Mouse (Mus musculus): ENCODE data around the gene Gpatch8.

DNA sequence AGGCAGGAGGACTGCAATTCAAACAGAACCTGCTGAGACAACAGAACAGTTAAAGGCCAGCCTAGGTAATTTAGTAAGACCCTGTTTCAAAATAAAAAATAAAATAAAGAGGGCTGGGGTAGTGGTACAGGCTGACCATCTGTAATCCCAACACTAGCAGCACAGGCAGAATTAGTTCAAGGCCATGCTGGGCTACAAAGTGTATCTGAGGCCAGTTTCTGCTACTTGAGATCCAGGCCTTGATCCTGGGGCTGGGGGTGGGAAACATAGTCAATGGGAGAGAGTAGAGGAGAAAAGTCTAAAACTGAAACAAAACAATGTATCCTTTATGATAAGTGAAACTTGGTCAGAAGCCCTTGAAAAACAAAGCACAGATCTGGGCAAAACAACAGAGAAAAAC is 5.0 kb downstream of the Gpatch8 start:
- TF ChIP-seq CTCF (IDR thresholded peaks at IDR 0.05; ENCODE audit: borderline replicate concordance, control insufficient read depth, extremely low read depth, insufficient read depth, low read length, poor library complexity) (no peak), POLR2A (IDR thresholded peaks at IDR 0.05; ENCODE audit: control insufficient read depth, extremely low read depth, insufficient read depth, low read length, poor library complexity) (no peak)
